Mouse (Mus musculus): Measurements from ENCODE around the gene Zfp667.

- no peak for TF ChIP-seq CTCF (IDR thresholded peaks at IDR 0.05; ENCODE audit: low read depth)
- TF ChIP-seq EP300 (IDR thresholded peaks at IDR 0.05; ENCODE audit: low read depth), result no peak
Measured at GRCm38 (mm10) chr7:6254451-6254850, 31.9 kb upstream of the Zfp667 start.
